Mouse (Mus musculus) ES-Bruce4 (cell line): Measurements from ENCODE around the gene Gnaq.

Source experiments
- CTCF ChIP-seq: IDR thresholded peaks from one replicate; pipeline ENCODE4 v1.8.1; 2011; ENCODE audit warnings: low read depth, low read length
- EP300 ChIP-seq: IDR thresholded peaks from 2 replicates; pipeline ENCODE4 v1.6.1; 2011; ENCODE audit warnings: low read depth, low read length; ENCODE audit not compliant: insufficient read depth
- POLR2A ChIP-seq: IDR thresholded peaks from one replicate; pipeline ENCODE4 v1.8.1; 2011; ENCODE audit warnings: low read length; ENCODE audit not compliant: insufficient read depth

DNA sequence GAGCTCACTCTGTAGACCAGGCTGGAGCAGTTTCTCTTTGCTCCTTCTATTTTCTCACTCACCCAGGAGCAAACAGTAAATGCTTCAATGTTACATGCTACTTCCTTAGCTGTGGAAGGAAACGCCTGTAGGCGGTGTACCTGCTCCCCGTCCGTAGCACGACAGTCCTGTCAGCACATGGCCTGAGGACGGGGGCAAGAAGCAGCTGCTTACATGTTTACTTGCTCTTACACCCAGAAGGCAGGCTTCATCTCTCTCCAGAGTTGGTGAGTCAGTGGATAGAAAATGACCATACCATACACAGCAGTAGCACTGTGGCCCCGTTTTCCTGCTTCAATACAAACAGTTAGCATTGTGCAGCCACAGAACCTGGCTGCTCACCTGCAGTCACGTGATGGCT is 247.1 kb downstream of the Gnaq start:
- TF ChIP-seq POLR2A (no peak), CTCF (no peak), EP300 (no peak)
